Mouse (Mus musculus) limb, embryonic 10.5 days (tissue): ENCODE results near the gene Kmt2b. TPM values are rescaled to one million over a fixed set of nuclear protein-coding genes. Genes with fewer than 3 reads are reported as not detected.

ENCODE experiments used
- DNase-seq: peaks from one replicate; pipeline ENCODE4 v3.0.0-alpha.2; 2017; ENCODE audit warnings: low spot score
- H3K27ac ChIP-seq: fragments of 300-500 bp; sonication (generic); 2 replicates; pipeline ENCODE4 v1.5.1; 2016; ENCODE audit warnings: mild to moderate bottlenecking
- H3K27me3 ChIP-seq: fragments of 300-500 bp; sonication (generic); 2 replicates; pipeline ENCODE4 v1.6.1; 2016; ENCODE audit warnings: low read depth, mild to moderate bottlenecking; ENCODE audit not compliant: poor library complexity, severe bottlenecking
- H3K36me3 ChIP-seq: fragments of 300-500 bp; sonication (generic); 2 replicates; pipeline ENCODE4 v1.6.1; 2016; ENCODE audit warnings: mild to moderate bottlenecking, moderate library complexity
- H3K4me1 ChIP-seq: fragments of 300-500 bp; sonication (generic); 2 replicates; pipeline ENCODE4 v1.6.1; 2016
- H3K4me3 ChIP-seq: fragments of 300-500 bp; sonication (generic); 2 replicates; pipeline ENCODE4 v1.5.1; 2016; ENCODE audit warnings: mild to moderate bottlenecking, moderate library complexity
- H3K9me3 ChIP-seq: fragments of 300-500 bp; sonication (generic); replicated peaks from 2 replicates; pipeline ENCODE4 v1.6.1; 2016; ENCODE audit warnings: mild to moderate bottlenecking
- WGBS: fragments of 180-500 bp; shearing (Covaris S2); methylation state at CpG from one replicate; pipeline ENCODE4 v1.1.7; 2016; 5-methylcytosine and 5-hydroxymethylcytosine counted together
- polyA plus RNA-seq: library from polyadenylated mRNA; unstranded; fragments of >200 nt; fragmentation: Nextera tagmentation; extraction: Ambion mirVana; gene quantifications from 2 replicates; pipeline ENCODE4 v1.2.1, GENCODE M21; 2016

Kmt2b gene
- polyA plus RNA-seq, 1 experiment from 2014 or later, result 10.2 TPM

DNA sequence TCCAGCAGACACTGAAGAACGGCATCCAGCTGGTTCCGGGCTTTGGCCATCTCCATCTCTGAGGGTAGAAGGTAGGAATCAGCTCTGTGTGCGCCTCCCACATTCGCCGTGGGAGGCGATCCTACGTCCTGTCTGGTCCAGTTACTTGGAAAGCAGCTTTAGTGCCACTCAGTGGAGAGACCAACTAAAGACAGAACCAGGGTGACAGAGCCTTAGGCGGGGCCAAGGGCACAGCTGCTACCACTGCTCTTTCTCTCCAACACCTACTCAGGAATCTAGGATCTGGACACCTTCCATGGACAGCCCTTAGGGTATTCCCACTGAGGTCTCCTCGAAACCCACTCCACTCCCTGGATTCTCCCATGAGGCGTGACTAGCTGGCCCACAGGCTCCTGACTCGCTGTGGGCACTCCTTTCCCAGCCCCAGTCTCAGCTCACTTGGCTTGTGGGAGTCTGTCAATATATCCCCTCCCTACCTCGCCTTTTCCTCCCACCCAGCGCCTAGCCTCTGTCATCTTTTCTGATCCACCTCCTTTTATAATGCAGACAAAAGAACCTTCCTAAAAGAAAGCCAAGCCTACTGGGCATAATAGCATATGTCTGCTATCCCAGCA lies 30.5 kb downstream of the Kmt2b start:
- WGBS, result 95% methylated on average over 13 of the region's 13 CpGs
- no peaks in the 10 kb centered on the region for H3K9me3 ChIP-seq
- H3K27ac ChIP-seq, result no peak overlapping the region
- H3K27me3 ChIP-seq, result no peaks in the 10 kb centered on the region
- H3K36me3 ChIP-seq, result peaks cover 47% of the 10 kb centered on the region
- H3K4me1 ChIP-seq, result peaks cover 42% of the 10 kb centered on the region
- peak overlapping the region; percentile 68 for H3K4me3 ChIP-seq
- DNase-seq, result no peak

DNA sequence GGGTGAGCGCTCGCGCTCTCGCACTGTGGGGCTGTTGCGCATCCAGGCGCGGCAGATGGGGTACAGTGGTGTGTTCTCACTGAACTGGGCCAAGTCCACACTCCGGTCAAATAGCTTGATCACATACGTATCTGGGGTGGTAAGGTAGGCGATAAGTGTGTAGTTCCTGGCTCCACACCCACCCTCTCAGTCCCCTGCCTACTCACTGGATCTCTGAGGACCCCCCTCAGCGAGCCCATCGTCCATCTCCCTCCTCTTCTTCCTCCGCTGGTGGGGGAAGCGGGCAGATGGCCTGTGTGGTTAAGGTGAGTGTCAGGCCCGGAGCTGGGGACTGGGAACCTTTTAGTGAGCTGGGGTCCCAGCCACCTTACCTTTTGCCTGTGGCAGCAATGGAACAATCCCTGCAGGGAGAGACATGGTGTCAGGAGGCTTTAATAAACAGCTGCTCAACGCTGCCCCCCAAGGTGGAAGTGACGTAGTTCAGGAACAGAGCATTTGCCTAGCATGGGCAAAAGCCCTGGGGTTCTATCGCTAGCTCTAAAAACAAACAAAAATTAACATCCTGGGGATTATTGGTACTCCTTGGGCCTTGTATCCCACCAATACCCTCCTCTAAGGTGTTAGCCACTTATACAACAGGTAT lies 31.5 kb downstream of the Kmt2b start:
- DNase-seq, result no peak
- WGBS, result 94% methylated on average over 18 of the region's 18 CpGs
- H3K9me3 ChIP-seq, result no peaks in the 10 kb centered on the region
- H3K4me1 ChIP-seq, result peaks cover 44% of the 10 kb centered on the region
- H3K36me3 ChIP-seq, result peaks cover 47% of the 10 kb centered on the region
- 0 out of 2 replicates have a peak overlapping the region, but pooled peaks have one; percentile 9 for H3K4me3 ChIP-seq
- no peak overlapping the region for H3K27ac ChIP-seq
- no peaks in the 10 kb centered on the region for H3K27me3 ChIP-seq

DNA sequence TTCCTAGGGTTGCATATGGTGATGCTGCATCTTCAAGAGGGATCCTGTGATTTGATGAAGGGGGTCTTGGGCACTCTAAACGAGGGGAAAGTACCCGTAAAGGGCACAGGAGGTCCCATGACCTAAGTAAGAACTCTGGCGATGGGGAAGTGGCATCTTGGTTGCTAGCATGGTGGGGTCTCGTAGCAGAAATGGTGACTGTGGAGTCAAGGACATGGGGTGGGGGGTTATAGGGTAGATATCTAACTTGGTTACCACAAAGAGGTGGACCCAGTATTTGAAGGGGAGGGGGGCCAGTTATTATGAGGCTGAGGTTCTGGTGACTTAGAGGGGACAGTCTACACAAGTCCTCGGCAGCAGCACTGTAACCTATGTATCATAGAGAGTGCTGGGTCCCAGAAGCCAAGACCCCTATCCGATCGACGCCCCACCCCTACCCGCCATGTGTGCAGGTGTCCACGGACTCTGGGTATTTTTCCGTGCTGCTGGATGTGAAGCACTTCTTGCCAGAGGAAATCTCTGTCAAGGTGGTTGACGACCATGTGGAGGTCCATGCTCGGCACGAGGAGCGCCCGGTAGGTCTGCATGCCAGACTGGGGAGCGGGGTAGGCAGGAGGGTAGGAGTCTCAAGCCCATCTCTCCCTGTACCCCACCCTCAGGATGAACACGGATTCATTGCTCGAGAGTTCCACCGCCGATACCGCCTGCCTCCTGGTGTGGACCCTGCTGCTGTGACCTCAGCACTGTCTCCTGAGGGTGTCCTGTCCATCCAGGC lies 34.5 kb downstream of the Kmt2b start:
- Histone ChIP-seq H3K27ac (no peak overlapping the region), H3K4me3 (peak overlapping the region; percentile 67), H3K36me3 (peaks cover 51% of the 10 kb centered on the region), H3K27me3 (no peaks in the 10 kb centered on the region), H3K9me3 (no peaks in the 10 kb centered on the region), H3K4me1 (peaks cover 37% of the 10 kb centered on the region)
- 86% methylated on average over 22 of the region's 22 CpGs for WGBS
- DNase-seq, result no peak

- H3K4me1 ChIP-seq, result peaks cover 28% of the 10 kb centered on the region
- WGBS, result 11% methylated on average over 23 of the region's 23 CpGs
- H3K9me3 ChIP-seq, result no peaks in the 10 kb centered on the region
- no peaks in the 10 kb centered on the region for H3K27me3 ChIP-seq
- peak overlapping the region; percentile 67 for H3K4me3 ChIP-seq
- DNase-seq, result peak; percentile 53
- H3K36me3 ChIP-seq, result peaks cover 60% of the 10 kb centered on the region
- peak overlapping the region; percentile 95 for H3K27ac ChIP-seq
Observed at GRCm38 (mm10) chr7:30553021-30553589, 35.4 kb downstream of the Kmt2b start.

DNA sequence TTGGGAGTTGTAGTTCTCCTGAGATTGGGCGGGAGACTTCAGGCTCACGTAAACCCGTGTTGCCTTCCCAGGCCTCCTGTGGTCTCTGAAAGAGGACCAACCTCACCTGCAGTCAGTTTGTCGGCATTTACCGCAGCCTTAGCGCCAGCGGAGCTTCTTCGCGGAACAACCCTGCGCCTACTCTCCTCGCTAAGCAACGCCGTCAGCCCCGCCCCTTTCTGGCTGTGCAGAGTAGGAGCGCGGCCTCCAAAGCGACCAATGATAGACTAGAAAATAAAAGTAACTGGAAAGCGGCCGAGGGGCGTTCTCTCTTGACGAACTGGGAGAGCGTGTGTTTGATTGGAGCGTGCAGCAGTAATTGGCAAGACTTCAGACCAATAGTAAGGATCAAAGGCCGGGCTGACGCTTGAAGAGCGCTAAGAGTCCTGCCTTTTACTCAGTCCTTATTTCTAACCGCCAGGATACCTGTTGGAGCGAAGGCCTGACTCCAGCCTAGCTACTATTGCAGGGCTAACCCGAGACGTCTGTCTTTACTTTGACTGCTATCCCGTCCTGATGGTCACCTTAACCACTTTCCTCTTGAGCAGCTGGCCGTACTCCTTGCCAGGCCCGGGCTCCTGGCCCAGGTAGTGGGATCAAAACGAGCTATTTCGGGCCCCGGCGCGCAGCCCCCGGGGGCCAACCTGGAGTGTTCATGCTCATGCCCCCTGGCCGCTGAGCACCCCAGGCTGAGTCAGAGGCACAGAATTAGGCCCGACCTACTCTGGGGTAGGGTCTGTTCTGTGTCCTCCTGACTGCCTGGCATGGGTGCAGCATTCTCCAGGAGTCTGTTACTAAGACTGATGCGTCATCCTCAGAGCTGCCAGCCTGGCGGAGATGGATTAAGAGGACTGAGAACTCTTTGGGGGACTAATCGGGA lies 36.2 kb downstream of the Kmt2b start, which contains the start of the genes Hspb6 and Proser3:
Gene Hspb6, plus strand, starts transcription at position 77 of the 919 bp plus-strand sequence.
Gene Proser3, minus strand, starts transcription at position 198 of the 919 bp plus-strand sequence.
- WGBS, result 1% methylated on average over 44 of the region's 44 CpGs
- DNase-seq, result peak; percentile 92
- peaks cover 23% of the 10 kb centered on the region for H3K4me1 ChIP-seq
- peak within 1 kb of the TSS; percentile 95 for H3K27ac ChIP-seq
- peaks cover 60% of the 10 kb centered on the region for H3K36me3 ChIP-seq
- H3K27me3 ChIP-seq, result no peaks in the 10 kb centered on the region
- no peaks in the 10 kb centered on the region for H3K9me3 ChIP-seq
- H3K4me3 ChIP-seq, result peak within 1 kb of the TSS; percentile 67

DNA sequence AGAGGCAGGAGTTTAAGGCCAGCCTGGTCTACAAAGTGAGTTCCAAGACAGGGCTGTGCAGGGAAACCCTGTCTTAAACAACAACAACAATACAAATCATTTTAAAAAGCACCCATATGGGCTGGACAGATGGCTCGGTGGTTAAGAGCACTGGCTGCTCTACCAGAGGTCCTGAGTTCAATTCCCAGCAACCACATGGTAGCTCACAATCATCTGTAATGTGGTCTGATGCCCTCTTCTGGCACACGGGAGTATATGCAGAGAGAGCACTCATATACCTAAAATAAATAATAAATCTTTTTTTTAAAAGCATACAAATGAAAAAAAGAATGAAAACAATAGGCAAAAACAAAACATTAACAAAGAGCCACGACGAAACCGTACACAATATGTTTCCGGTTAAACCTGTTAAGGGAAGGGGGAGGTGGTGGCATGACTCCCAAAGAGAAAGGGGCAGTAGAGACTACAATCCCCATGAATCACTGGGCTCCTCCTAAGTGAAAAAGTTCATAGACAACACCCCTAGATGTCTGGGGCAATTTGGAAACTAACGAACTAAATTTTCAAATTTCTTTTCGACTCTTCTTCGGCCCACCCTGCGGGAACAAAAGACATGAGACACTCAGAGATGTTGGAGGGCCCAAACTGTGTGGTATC lies 37.0 kb downstream of the Kmt2b start:
- WGBS, result 4% methylated on average over 10 of the region's 10 CpGs
- DNase-seq, result no peak
- peak overlapping the region; percentile 67 for H3K4me3 ChIP-seq
- H3K36me3 ChIP-seq, result peaks cover 60% of the 10 kb centered on the region
- H3K4me1 ChIP-seq, result peaks cover 17% of the 10 kb centered on the region
- H3K9me3 ChIP-seq, result no peaks in the 10 kb centered on the region
- peak overlapping the region; percentile 95 for H3K27ac ChIP-seq
- no peaks in the 10 kb centered on the region for H3K27me3 ChIP-seq

DNA sequence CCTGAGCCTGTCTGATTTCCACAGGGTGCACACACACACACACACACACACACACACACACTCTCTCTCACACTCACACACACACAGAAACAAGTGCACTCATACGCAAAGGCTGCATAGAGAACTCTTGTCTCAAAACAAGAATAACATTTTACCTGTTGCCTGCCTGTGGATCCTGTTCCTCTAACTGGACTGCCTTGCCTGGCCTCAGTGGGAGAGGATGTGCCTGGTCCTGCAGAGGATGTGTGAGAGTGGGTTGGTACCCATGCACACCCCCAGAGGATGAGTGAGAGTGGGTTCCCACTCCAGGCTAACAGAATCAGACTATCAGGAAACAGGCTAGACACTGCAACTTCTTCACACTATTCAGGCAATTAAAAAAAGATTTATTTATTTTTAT lies 37.9 kb downstream of the Kmt2b start:
- no peak overlapping the region for H3K27ac ChIP-seq
- H3K4me3 ChIP-seq, result peak overlapping the region; percentile 67; the same call in 1 of the 2 replicates
- H3K36me3 ChIP-seq, result peaks cover 60% of the 10 kb centered on the region
- no peaks in the 10 kb centered on the region for H3K9me3 ChIP-seq
- no peak for DNase-seq
- 97% methylated on average over 1 of the region's 1 CpGs for WGBS
- H3K4me1 ChIP-seq, result peaks cover 14% of the 10 kb centered on the region
- no peaks in the 10 kb centered on the region for H3K27me3 ChIP-seq

GRCm38 (mm10) chr7:30549880-30550279 lies 38.6 kb downstream of the Kmt2b start:
- no peak overlapping the region for H3K4me3 ChIP-seq
- no peak overlapping the region for H3K27ac ChIP-seq
- peaks cover 58% of the 10 kb centered on the region for H3K36me3 ChIP-seq
- H3K9me3 ChIP-seq, result no peaks in the 10 kb centered on the region
- 91% methylated on average over 2 of the region's 2 CpGs for WGBS
- peaks cover 14% of the 10 kb centered on the region for H3K4me1 ChIP-seq
- DNase-seq, result no peak
- H3K27me3 ChIP-seq, result no peaks in the 10 kb centered on the region

DNA sequence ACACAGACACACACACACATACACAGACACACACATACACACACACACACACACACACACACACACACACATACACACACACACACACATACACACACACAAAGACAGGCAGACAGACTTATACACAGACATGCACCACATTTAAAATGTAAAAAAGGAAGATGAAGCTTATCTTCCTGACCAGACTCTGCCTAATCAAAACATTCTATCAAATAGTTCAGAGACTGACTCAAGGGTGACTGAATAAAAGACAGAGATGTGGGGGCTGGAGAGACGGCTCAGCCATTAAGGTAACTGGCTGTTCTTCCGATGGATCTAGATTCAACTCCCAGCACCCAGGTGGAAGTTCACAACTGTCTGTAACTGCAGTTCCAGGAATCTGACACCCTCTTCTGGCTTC lies 44.2 kb downstream of the Kmt2b start:
- no peak overlapping the region for H3K27ac ChIP-seq
- H3K4me1 ChIP-seq, result no peaks in the 10 kb centered on the region
- no peaks in the 10 kb centered on the region for H3K9me3 ChIP-seq
- H3K4me3 ChIP-seq, result no peak overlapping the region
- 95% methylated on average over 2 of the region's 2 CpGs for WGBS
- no peak for DNase-seq
- H3K36me3 ChIP-seq, result peaks cover 87% of the 10 kb centered on the region
- H3K27me3 ChIP-seq, result no peaks in the 10 kb centered on the region

DNA sequence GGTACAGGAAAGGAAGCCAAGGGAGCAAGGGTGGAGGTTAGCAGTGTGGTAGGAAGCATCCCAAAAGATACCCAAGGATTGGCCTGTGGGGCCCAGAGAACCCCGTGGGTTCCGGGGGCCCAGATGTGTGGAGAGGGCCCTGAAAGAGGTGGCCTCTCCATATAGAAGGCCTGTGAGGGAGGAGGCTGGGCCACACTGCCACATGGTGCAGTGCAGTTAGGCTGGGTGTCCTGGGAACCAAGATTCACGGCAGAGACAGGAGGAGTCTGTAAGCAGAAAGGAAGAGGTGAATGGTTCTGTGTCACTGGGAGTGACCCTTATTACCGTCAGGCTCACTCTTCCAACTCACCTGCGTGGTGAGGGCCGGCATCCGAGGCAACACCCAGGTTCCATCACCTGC lies 48.0 kb downstream of the Kmt2b start:
- H3K27ac ChIP-seq, result no peak overlapping the region
- H3K9me3 ChIP-seq, result no peaks in the 10 kb centered on the region
- peaks cover 62% of the 10 kb centered on the region for H3K36me3 ChIP-seq
- H3K4me1 ChIP-seq, result peaks cover 3% of the 10 kb centered on the region
- H3K4me3 ChIP-seq, result no peak overlapping the region
- no peak for DNase-seq
- no peaks in the 10 kb centered on the region for H3K27me3 ChIP-seq
- 85% methylated on average over 7 of the region's 7 CpGs for WGBS

DNA sequence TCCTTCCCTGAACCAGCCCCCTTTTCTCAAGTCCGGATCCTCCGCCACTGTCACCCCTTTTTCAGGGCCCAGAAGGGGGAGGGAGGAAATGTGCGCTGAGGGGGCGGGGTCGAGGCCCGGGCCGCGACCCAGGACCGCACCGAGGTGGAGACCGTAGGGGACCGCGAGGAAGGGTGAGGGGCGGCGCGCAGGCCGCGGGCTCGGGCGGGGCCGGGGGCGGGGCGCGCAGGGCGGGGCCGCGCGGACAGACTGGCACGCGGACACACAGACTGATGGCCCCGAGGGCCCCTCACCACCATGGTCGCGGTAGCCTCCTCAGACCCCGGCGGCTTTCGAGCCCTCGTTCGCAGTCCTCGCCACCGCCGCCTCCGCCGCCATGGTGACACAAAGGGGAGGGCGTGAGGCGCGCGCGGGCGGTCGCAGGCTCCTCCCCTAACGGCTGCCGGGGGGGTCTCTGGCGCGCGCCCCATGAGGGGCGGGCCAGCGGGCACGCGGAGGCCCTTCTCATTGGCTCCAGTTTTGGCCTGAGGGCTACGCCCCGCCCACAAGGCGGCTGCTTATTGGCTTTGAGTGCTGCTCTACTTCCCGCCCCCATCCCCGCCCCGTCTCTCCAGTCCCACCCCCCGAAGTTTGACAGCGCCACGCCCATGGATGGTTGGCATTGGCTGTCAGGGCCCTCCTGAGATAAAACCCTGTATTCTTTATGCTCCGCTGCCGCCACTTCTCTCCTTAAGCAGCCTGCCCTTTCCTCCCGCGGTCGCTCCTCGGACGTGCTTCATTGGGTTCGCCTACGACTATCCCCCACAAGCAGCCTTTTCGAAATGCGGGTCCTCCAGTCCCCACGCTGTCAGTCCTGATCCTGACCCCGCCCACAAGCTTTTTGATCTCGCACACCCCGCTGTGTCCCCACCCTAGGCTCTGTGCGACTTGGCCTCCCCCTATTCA lies 53.6 kb downstream of the Kmt2b start, which contains the start of gene Arhgap33:
Gene Arhgap33, minus strand, starts transcription at position 428 of the 945 bp plus-strand sequence.
- Histone ChIP-seq H3K36me3 (peaks cover 52% of the 10 kb centered on the region), H3K4me3 (peak within 1 kb of the TSS; percentile 71), H3K27me3 (peaks cover 11% of the 10 kb centered on the region), H3K9me3 (no peaks in the 10 kb centered on the region), H3K4me1 (peaks cover 26% of the 10 kb centered on the region), H3K27ac (peak within 1 kb of the TSS; percentile 90)
- under 1% methylated on average over 71 of the region's 84 CpGs for WGBS
- peak; percentile 97 for DNase-seq
